Mouse (Mus musculus): ENCODE data around the gene Rab5a. TPM values are rescaled to one million over a fixed set of nuclear protein-coding genes. Genes with fewer than 3 reads are reported as not detected.

The Rab5a gene
- polyA plus RNA-seq, 1 experiment from 2014 or later, result 28.2 TPM

Other genes starting within 250 kb of the Rab5a start
- gene Efhb, start 15.9 kb upstream of the Rab5a start, polyA plus RNA-seq (2015; fragmentation: Nextera tagmentation; extraction: Ambion mirVana), result 0.05 TPM in 1 of 2 replicates, not detected in the other
- gene Pp2d1, start 60.2 kb downstream of the Rab5a start, polyA plus RNA-seq (2015; fragmentation: Nextera tagmentation; extraction: Ambion mirVana), result 0.06 and 0.08 TPM in 2 replicates
- 5.2 and 5.3 TPM in 2 replicates for gene Kat2b, start 87.6 kb downstream of the Rab5a start, polyA plus RNA-seq (2015; fragmentation: Nextera tagmentation; extraction: Ambion mirVana)
- 28.9 and 36.6 TPM in 2 replicates for gene Sgo1, start 210.1 kb downstream of the Rab5a start, polyA plus RNA-seq (2015; fragmentation: Nextera tagmentation; extraction: Ambion mirVana)